Mouse (Mus musculus) intestine, postnatal 0 days (tissue): ENCODE measurements around the gene Elovl5. TPM values are rescaled to one million over a fixed set of nuclear protein-coding genes. Genes with fewer than 3 reads are reported as not detected.

ENCODE experiments used
- ATAC-seq: fragments of 200-750 bp; cut with Nextera tagmentation; 2 replicates; pipeline ENCODE4 v1.8.0; 2017; ENCODE audit warnings: mild to moderate bottlenecking, moderate TSS enrichment, moderate library complexity
- H3K27ac ChIP-seq: fragments of 300-500 bp; sonication (generic); 2 replicates; pipeline ENCODE4 v1.5.1; 2014; ENCODE audit warnings: mild to moderate bottlenecking, low read depth, low read length, moderate library complexity
- H3K27me3 ChIP-seq: fragments of 300-500 bp; sonication (generic); replicated peaks from 2 replicates; pipeline ENCODE4 v1.6.1; 2014; ENCODE audit warnings: low read length, mixed read lengths; ENCODE audit not compliant: control insufficient read depth, insufficient read depth
- H3K36me3 ChIP-seq: fragments of 300-500 bp; sonication (generic); 2 replicates; pipeline ENCODE4 v1.6.1; 2014; ENCODE audit warnings: mild to moderate bottlenecking, moderate library complexity; ENCODE audit not compliant: control insufficient read depth, insufficient read depth
- H3K4me1 ChIP-seq: fragments of 300-500 bp; sonication (generic); replicated peaks from 2 replicates; pipeline ENCODE4 v1.6.1; 2014; ENCODE audit warnings: antibody characterized with exemption, low read length, mixed read lengths; ENCODE audit not compliant: control insufficient read depth, insufficient read depth
- H3K4me2 ChIP-seq: fragments of 300-500 bp; sonication (generic); replicated peaks from 2 replicates; pipeline ENCODE4 v1.6.1; 2014; ENCODE audit warnings: low read depth, mild to moderate bottlenecking, moderate library complexity
- H3K4me3 ChIP-seq: fragments of 300-500 bp; sonication (generic); 2 replicates; pipeline ENCODE4 v1.5.1; 2014; ENCODE audit warnings: low read depth, low read length
- H3K9ac ChIP-seq: fragments of 300-500 bp; sonication (generic); 2 replicates; pipeline ENCODE4 v1.6.1; 2014; ENCODE audit warnings: mild to moderate bottlenecking, low read depth, low read length
- H3K9me3 ChIP-seq: fragments of 300-500 bp; sonication (generic); 2 replicates; pipeline ENCODE4 v1.6.1; 2016; ENCODE audit warnings: mixed run types; ENCODE audit not compliant: control insufficient read depth
- CTCF ChIP-seq: sonication (generic); IDR thresholded peaks from 2 replicates; pipeline ENCODE4 v1.5.1; 2016; ENCODE audit warnings: low read depth, mild to moderate bottlenecking, control low read depth, antibody characterized with exemption, moderate library complexity
- WGBS: fragments of 180-500 bp; shearing (Covaris S2); extraction: QIAGEN DNeasy Blood & Tissue Kit; methylation state at CpG from one replicate; pipeline ENCODE4 v1.1.7; 2014; 5-methylcytosine and 5-hydroxymethylcytosine counted together
- polyA plus RNA-seq: library from polyadenylated mRNA; unstranded; fragments of >200 nt; fragmentation: Nextera tagmentation; extraction: Ambion mirVana; gene quantifications from 2 replicates; pipeline ENCODE4 v1.2.1, GENCODE M21; 2015

Elovl5 gene
- polyA plus RNA-seq, 1 experiment from 2014 or later, result 32.5 TPM

DNA sequence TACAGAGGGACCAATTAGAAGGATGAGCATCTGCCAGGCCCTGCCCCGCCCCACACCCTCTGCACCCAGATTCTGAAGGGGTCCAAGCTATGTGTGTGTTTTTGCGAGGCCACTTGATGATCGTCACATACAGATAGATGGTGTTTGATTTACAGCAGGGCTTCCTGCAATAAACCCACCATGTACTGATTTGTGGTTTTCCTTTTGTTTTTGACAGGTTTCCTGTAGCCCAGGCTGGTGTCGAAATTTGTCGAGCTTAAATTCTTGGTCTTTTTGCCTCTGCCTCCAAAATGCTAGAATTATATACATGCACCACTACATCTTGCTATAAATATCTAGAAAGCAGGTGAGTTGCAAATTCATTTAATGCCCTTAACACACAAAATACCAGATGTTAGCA, 93.0 kb downstream of the Elovl5 start:
- Histone ChIP-seq H3K9me3 (no peaks in the 10 kb centered on the region), H3K27me3 (no peaks in the 10 kb centered on the region), H3K27ac (no peak overlapping the region), H3K4me2 (no peak overlapping the region), H3K36me3 (no peaks in the 10 kb centered on the region), H3K4me3 (no peak overlapping the region), H3K4me1 (no peaks in the 10 kb centered on the region), H3K9ac (no peak overlapping the region)
- no peak for TF ChIP-seq CTCF
- ATAC-seq, result no peak
- WGBS, result 54% methylated on average over 5 of the region's 5 CpGs

DNA sequence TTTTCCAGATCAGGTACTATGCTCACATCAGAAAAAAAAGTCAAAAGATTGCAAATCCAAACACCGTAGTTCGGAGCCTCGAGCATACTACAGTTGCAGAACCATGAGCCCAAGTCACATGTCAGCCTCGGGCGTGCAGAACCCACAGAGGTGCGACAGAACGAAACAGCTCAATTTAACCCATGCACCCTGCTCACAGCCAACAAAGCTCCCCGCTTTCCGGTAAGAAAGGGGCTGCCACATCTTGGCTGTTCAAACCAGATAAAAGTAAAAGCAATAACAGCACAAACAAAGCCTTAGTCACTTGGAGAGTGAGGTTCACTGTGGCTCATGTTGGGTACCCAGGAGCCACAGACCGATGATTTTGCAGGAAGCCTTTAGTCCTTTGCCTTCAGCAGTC, 93.5 kb downstream of the Elovl5 start:
- Histone ChIP-seq H3K27me3 (no peaks in the 10 kb centered on the region), H3K4me3 (no peak overlapping the region), H3K4me2 (no peak overlapping the region), H3K36me3 (no peaks in the 10 kb centered on the region), H3K27ac (no peak overlapping the region), H3K9me3 (no peaks in the 10 kb centered on the region), H3K9ac (no peak overlapping the region), H3K4me1 (no peaks in the 10 kb centered on the region)
- no peak for TF ChIP-seq CTCF
- no peak for ATAC-seq
- WGBS, result 84% methylated on average over 10 of the region's 10 CpGs

DNA sequence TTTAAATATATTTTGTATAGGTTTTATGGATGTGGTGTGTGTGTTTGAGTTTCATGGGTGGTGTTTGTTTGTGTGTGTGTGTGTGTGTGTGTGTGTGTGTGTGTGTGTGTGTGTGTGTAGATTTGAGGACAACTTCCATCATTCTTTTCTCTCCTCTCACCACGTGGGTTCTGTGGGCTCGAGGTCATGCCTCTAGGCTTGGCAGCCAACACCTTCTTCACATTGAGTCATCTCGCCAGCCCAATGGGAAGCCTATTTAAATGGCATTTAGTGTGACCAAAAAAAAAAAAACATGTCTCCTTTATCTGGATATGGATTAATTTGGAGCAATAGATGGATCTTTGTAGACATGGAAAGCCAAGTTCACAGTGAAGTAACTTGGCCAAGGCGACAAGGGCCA, 94.9 kb downstream of the Elovl5 start:
- H3K4me2 ChIP-seq, result no peak overlapping the region
- no peak overlapping the region for H3K4me3 ChIP-seq
- H3K4me1 ChIP-seq, result no peaks in the 10 kb centered on the region
- no peak for TF ChIP-seq CTCF
- H3K27ac ChIP-seq, result no peak overlapping the region
- WGBS, result 82% methylated on average over 4 of the region's 4 CpGs
- H3K9ac ChIP-seq, result no peak overlapping the region
- ATAC-seq, result no peak
- no peaks in the 10 kb centered on the region for H3K9me3 ChIP-seq
- no peaks in the 10 kb centered on the region for H3K27me3 ChIP-seq
- H3K36me3 ChIP-seq, result no peaks in the 10 kb centered on the region

DNA sequence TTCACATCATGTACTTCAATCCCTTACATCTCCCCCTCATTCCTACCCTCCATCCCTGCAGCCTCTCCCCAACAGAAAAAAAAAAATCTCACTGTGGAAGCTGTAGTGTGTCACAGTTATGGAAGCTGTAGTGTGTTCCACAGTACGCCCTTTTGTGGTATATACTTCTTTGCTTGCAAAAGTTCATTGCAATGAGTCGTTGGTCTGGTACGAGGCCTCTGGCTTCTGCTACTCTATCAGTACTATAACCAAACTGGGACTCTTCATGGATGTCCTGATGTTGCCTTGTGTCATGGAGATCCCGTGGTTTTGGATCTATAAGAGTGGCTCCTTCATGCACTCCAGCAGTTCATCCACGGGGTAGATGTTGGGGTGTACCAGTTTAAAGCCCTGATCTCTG, 95.5 kb downstream of the Elovl5 start:
- Histone ChIP-seq H3K4me3 (no peak overlapping the region), H3K36me3 (no peaks in the 10 kb centered on the region), H3K4me2 (no peak overlapping the region), H3K27ac (no peak overlapping the region), H3K9me3 (no peaks in the 10 kb centered on the region), H3K9ac (no peak overlapping the region), H3K4me1 (no peaks in the 10 kb centered on the region), H3K27me3 (no peaks in the 10 kb centered on the region)
- ATAC-seq, result no peak
- 90% methylated on average over 5 of the region's 5 CpGs for WGBS
- TF ChIP-seq CTCF, result no peak

DNA sequence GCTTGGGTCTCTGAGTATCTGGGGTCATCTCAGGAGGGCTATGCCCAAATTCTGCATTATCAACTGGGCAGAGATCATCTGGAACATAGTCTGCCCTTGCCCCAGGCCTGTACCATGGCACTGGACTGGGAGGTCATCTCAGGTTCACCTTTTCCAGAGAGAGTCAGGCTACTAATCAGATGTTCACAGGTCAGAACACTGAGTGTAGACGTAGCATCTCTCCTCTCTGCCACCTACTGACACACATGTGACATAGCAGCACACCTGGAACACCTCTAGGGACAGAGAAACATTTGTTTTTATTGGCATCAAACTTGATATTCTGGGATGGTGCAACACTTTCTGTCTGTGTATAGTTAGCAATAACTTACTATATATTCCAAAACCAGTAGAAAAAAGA, 96.6 kb downstream of the Elovl5 start:
- Histone ChIP-seq H3K27ac (no peak overlapping the region), H3K4me1 (no peaks in the 10 kb centered on the region), H3K4me3 (no peak overlapping the region), H3K9me3 (no peaks in the 10 kb centered on the region), H3K36me3 (no peaks in the 10 kb centered on the region), H3K9ac (no peak overlapping the region), H3K4me2 (no peak overlapping the region), H3K27me3 (no peaks in the 10 kb centered on the region)
- WGBS, result 21% methylated on average over 1 of the region's 1 CpGs
- ATAC-seq, result no peak
- peak; percentile 69 for TF ChIP-seq CTCF

DNA sequence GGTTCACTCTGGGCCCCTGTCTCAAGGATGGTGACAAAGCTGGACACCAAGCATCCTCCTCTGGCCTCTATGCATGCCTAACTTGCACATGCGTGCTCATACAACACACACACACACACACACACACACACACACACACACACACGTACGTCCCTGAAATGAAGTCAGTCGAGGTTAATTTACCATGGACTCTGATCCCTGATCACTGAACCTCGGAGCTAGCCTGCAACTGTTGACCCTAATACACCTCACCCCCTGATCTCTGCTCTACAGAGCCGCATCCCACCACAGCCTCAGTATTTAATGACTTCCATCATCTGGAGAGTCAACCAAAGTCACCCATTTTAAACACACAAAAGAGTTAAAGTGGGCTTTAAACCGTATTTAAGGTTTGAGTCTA, 98.7 kb downstream of the Elovl5 start:
- no peak overlapping the region for H3K4me2 ChIP-seq
- no peak for ATAC-seq

DNA sequence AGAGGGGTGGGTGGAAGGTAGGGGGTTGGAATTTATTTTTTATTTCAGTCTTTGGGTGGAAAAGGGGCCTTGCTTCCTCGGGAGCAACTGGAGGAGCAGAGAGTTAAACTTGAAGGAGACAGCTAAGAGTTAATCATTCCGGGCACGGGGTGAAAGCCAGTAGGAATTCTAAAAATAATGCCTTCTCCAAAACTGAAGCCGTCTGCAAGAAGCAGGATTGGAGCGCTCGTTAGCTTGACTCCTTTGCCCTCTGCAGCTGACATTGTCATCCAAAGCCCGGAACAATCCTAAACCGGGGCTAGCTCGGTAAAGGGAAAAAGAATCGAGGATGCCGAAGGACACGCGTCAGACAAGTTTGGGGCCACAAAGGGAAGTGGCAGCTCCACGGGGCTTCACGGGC, 99.1 kb downstream of the Elovl5 start:
- Histone ChIP-seq H3K9me3 (no peaks in the 10 kb centered on the region), H3K4me3 (no peak overlapping the region), H3K4me1 (no peaks in the 10 kb centered on the region), H3K27me3 (no peaks in the 10 kb centered on the region), H3K36me3 (no peaks in the 10 kb centered on the region), H3K4me2 (no peak overlapping the region), H3K27ac (no peak overlapping the region), H3K9ac (no peak overlapping the region)
- TF ChIP-seq CTCF, result no peak
- ATAC-seq, result no peak
- 70% methylated on average over 15 of the region's 15 CpGs for WGBS

More for the DNA sequence above, 98.7 kb downstream of the Elovl5 start:
- H3K27me3 ChIP-seq, result no peaks in the 10 kb centered on the region
- H3K4me1 ChIP-seq, result no peaks in the 10 kb centered on the region
- no peaks in the 10 kb centered on the region for H3K9me3 ChIP-seq
- 73% methylated on average over 7 of the region's 7 CpGs for WGBS
- no peak overlapping the region for H3K9ac ChIP-seq
- H3K27ac ChIP-seq, result no peak overlapping the region
- H3K36me3 ChIP-seq, result no peaks in the 10 kb centered on the region
- no peak for TF ChIP-seq CTCF
- H3K4me3 ChIP-seq, result no peak overlapping the region
